Mouse (Mus musculus) cerebellum, adult 2 months (tissue): ENCODE measurements around the gene Nrf1.

ENCODE experiments used
- CTCF ChIP-seq: fragments of 200-500 bp; IDR thresholded peaks from 2 replicates; pipeline ENCODE4 v1.5.1; 2011; ENCODE audit warnings: low read depth, mild to moderate bottlenecking, control low read depth, low read length, moderate library complexity, borderline replicate concordance; ENCODE audit not compliant: insufficient read depth
- POLR2A ChIP-seq: fragments of 200-500 bp; IDR thresholded peaks from 2 replicates; pipeline ENCODE4 v1.6.1; 2011; ENCODE audit warnings: low read length, control low read depth, borderline replicate concordance; ENCODE audit not compliant: insufficient read depth

DNA sequence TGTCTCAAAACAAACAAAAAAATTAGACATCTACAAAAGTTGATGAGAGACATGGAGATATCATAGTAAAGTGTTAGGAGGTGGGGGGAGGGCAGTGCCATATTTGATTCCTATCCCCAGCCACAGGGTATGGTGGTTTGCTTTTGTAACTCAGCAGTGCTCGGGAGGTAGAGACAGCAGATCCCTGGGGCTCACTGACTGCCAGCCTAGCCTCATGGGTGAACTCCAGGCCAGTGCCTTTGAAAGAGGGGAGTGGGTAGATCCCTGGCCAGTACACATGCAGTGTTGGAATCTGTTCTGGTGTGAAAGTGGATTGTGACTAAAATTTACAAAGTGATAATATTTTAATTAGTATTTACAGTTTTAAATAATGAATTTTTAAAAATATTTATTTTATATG lies 75.6 kb downstream of the Nrf1 start:
- TF ChIP-seq CTCF: no peak
- TF ChIP-seq POLR2A: no peak
